Mouse (Mus musculus) midbrain, embryonic 11.5 days (tissue): ENCODE data around the gene Nkain2. TPM values are rescaled to one million over a fixed set of nuclear protein-coding genes. Genes with fewer than 3 reads are reported as not detected.

Source experiments
- ATAC-seq: fragments of 200-750 bp; cut with Nextera tagmentation; 2 replicates; pipeline ENCODE4 v1.8.0; 2017; ENCODE audit warnings: moderate TSS enrichment, moderate library complexity; ENCODE audit not compliant: low FRiP score
- DNase-seq: peaks from one replicate; pipeline ENCODE4 v3.0.0; 2015; ENCODE audit warnings: low spot score; ENCODE audit errors: missing footprints
- H3K27ac ChIP-seq: fragments of 300-500 bp; sonication (generic); 2 replicates; pipeline ENCODE4 v1.5.1; 2014; ENCODE audit warnings: low read depth, low read length
- H3K27me3 ChIP-seq: fragments of 300-500 bp; sonication (generic); 2 replicates; pipeline ENCODE4 v1.6.1; 2014; ENCODE audit warnings: mild to moderate bottlenecking, low read length, moderate library complexity, mixed read lengths; ENCODE audit not compliant: control insufficient read depth, insufficient read depth
- H3K36me3 ChIP-seq: fragments of 300-500 bp; sonication (generic); 2 replicates; pipeline ENCODE4 v1.6.1; 2014; ENCODE audit warnings: mild to moderate bottlenecking, low read length, moderate library complexity, mixed read lengths; ENCODE audit not compliant: control insufficient read depth, insufficient read depth
- H3K4me1 ChIP-seq: fragments of 300-500 bp; sonication (generic); 2 replicates; pipeline ENCODE4 v1.6.1; 2014; ENCODE audit warnings: low read length; ENCODE audit not compliant: control insufficient read depth, insufficient read depth
- H3K4me2 ChIP-seq: fragments of 300-500 bp; sonication (generic); 2 replicates; pipeline ENCODE4 v1.6.1; 2014; ENCODE audit warnings: mild to moderate bottlenecking, moderate library complexity
- H3K4me3 ChIP-seq: fragments of 300-500 bp; sonication (generic); 2 replicates; pipeline ENCODE4 v1.5.1; 2014; ENCODE audit warnings: low read depth, low read length
- H3K9ac ChIP-seq: fragments of 300-500 bp; sonication (generic); 2 replicates; pipeline ENCODE4 v1.6.1; 2014; ENCODE audit warnings: low read length
- H3K9me3 ChIP-seq: fragments of 300-500 bp; sonication (generic); 2 replicates; pipeline ENCODE4 v1.6.1; 2016; ENCODE audit warnings: low read length; ENCODE audit not compliant: control insufficient read depth
- WGBS: fragments of 180-500 bp; shearing (Covaris S2); extraction: QIAGEN DNeasy Blood & Tissue Kit; methylation state at CpG from one replicate; pipeline ENCODE4 v1.1.7; 2014; 5-methylcytosine and 5-hydroxymethylcytosine counted together
- polyA plus RNA-seq: library from polyadenylated mRNA; unstranded; fragments of >200 nt; fragmentation: Nextera tagmentation; extraction: Ambion mirVana; gene quantifications from 2 replicates; pipeline ENCODE4 v1.2.1, GENCODE M21; 2014

Nkain2 gene
- polyA plus RNA-seq, result 1.2 and 1.3 TPM in 2 replicates

GRCm38 (mm10) chr10:32889652-32890506 is at the start of gene Nkain2:
Nkain2 (minus strand) TSS chr10:32890462.
- Histone ChIP-seq H3K4me1 (no peaks in the 10 kb centered on the region), H3K27ac (no peak within 1 kb of the TSS), H3K9ac (peak within 1 kb of the TSS; percentile 88), H3K9me3 (no peaks in the 10 kb centered on the region), H3K36me3 (no peaks in the 10 kb centered on the region), H3K4me2 (peak within 1 kb of the TSS; percentile 81), H3K4me3 (peak within 1 kb of the TSS; percentile 87), H3K27me3 (no peaks in the 10 kb centered on the region)
- DNase-seq, result peak; percentile 97
- WGBS, result under 1% methylated on average over 79 of the region's 81 CpGs
- ATAC-seq, result peak; percentile 93

DNA sequence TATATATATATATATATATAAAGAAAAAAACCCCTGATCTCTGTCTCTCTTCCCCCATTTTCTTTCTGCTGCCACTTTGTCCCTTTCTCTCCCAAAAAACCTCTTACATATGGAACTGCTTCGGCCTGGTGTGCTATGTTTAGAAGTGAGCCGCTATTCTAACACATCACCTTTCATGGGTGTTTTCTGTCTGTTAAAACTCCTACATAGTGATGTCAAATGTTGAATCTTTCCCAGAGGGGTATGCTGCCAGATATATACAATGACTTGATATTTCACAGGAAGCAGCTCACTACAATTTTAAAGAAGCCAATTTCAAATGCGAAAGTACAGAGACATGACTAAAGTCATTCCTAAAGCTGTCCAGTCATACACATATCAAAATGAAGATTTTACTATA is 49.6 kb upstream of the Nkain2 start:
- H3K27ac ChIP-seq, result no peak overlapping the region
- no peaks in the 10 kb centered on the region for H3K9me3 ChIP-seq
- no peaks in the 10 kb centered on the region for H3K27me3 ChIP-seq
- H3K4me3 ChIP-seq, result no peak overlapping the region
- H3K4me2 ChIP-seq, result no peak overlapping the region
- H3K4me1 ChIP-seq, result no peaks in the 10 kb centered on the region
- DNase-seq (no peak), ATAC-seq (no peak)
- H3K36me3 ChIP-seq, result no peaks in the 10 kb centered on the region
- H3K9ac ChIP-seq, result no peak overlapping the region
- 91% methylated on average over 3 of the region's 3 CpGs for WGBS

DNA sequence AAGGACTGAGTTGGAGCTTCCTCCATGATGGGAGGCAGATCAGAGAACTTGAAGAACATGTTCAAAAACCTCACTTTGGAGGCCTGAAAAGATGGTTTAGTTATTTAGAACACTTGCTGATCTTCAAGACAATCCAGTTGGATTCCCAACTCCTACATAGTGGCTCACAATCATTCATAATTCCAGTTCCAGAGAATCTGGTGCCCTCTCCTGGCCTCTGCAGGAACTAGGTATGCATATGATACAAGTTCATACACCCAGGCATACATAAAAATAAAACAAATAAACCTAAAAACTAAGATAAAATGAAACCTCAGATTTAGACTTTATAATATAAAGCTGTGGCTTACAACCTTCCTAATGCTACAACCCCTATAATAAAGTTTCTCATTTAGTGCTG is 4.8 kb upstream of the Nkain2 start:
- Histone ChIP-seq H3K9me3 (no peaks in the 10 kb centered on the region), H3K4me1 (no peaks in the 10 kb centered on the region), H3K36me3 (no peaks in the 10 kb centered on the region), H3K27me3 (no peaks in the 10 kb centered on the region), H3K4me3 (no peak overlapping the region), H3K27ac (no peak overlapping the region), H3K4me2 (no peak overlapping the region), H3K9ac (no peak overlapping the region)
- ATAC-seq (no peak), DNase-seq (no peak)

GRCm38 (mm10) chr10:32890507-32891131 is 357 bp upstream of the Nkain2 start:
- H3K9me3 ChIP-seq, result no peaks in the 10 kb centered on the region
- peak overlapping the region; percentile 87 for H3K4me3 ChIP-seq
- no peaks in the 10 kb centered on the region for H3K27me3 ChIP-seq
- peak overlapping the region; percentile 88 for H3K9ac ChIP-seq
- H3K4me2 ChIP-seq, result peak overlapping the region; percentile 81
- H3K27ac ChIP-seq, result no peak overlapping the region
- peak; percentile 94 for DNase-seq
- no peaks in the 10 kb centered on the region for H3K36me3 ChIP-seq
- ATAC-seq, result peak; percentile 65
- no peaks in the 10 kb centered on the region for H3K4me1 ChIP-seq
- 6% methylated on average over 13 of the region's 13 CpGs for WGBS

DNA sequence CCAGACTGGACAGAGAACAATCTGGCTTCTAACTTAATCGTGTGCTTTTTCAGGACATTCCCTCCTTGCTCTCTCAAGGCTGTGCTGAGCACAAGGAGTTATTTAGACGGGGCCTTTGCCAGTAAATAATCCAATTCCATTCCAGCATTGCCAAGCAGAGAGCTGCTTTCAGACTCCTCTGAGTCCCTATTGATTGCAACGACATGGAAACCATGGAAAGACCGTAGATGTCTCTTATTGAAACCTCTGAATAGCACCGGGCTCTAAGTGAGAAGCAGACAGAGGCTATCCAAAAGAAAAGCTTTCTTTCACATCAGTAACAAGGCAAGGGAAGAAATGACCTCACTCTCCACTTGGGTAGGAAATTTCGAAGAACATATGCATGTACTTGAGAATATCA is 8.3 kb downstream of the Nkain2 start:
- H3K27me3 ChIP-seq, result no peaks in the 10 kb centered on the region
- no peak overlapping the region for H3K27ac ChIP-seq
- DNase-seq (no peak), ATAC-seq (no peak)
- no peaks in the 10 kb centered on the region for H3K9me3 ChIP-seq
- no peaks in the 10 kb centered on the region for H3K36me3 ChIP-seq
- no peaks in the 10 kb centered on the region for H3K4me1 ChIP-seq
- no peak overlapping the region for H3K4me3 ChIP-seq
- no peak overlapping the region for H3K4me2 ChIP-seq
- WGBS, result 71% methylated on average over 6 of the region's 6 CpGs
- no peak overlapping the region for H3K9ac ChIP-seq

GRCm38 (mm10) chr10:32870691-32871406 is 19.4 kb downstream of the Nkain2 start:
- H3K27me3 ChIP-seq, result no peaks in the 10 kb centered on the region
- no peak overlapping the region for H3K27ac ChIP-seq
- no peaks in the 10 kb centered on the region for H3K9me3 ChIP-seq
- 85% methylated on average over 1 of the region's 1 CpGs for WGBS
- no peak for DNase-seq
- no peak overlapping the region for H3K4me2 ChIP-seq
- no peaks in the 10 kb centered on the region for H3K36me3 ChIP-seq
- H3K4me3 ChIP-seq, result no peak overlapping the region
- no peaks in the 10 kb centered on the region for H3K4me1 ChIP-seq
- no peak overlapping the region for H3K9ac ChIP-seq
- ATAC-seq, result no peak

GRCm38 (mm10) chr10:32869541-32869940 is 20.7 kb downstream of the Nkain2 start:
- DNase-seq (no peak), ATAC-seq (no peak)
- H3K27ac ChIP-seq, result no peak overlapping the region
- WGBS, result 49% methylated on average over 1 of the region's 1 CpGs
- H3K9me3 ChIP-seq, result no peaks in the 10 kb centered on the region
- no peaks in the 10 kb centered on the region for H3K36me3 ChIP-seq
- H3K4me3 ChIP-seq, result no peak overlapping the region
- H3K4me1 ChIP-seq, result no peaks in the 10 kb centered on the region
- H3K27me3 ChIP-seq, result no peaks in the 10 kb centered on the region
- no peak overlapping the region for H3K4me2 ChIP-seq
- H3K9ac ChIP-seq, result no peak overlapping the region

- Histone ChIP-seq H3K27me3 (no peaks in the 10 kb centered on the region), H3K36me3 (no peaks in the 10 kb centered on the region), H3K4me3 (no peak overlapping the region), H3K9me3 (no peaks in the 10 kb centered on the region), H3K27ac (no peak overlapping the region), H3K4me1 (no peaks in the 10 kb centered on the region), H3K4me2 (no peak overlapping the region), H3K9ac (no peak overlapping the region)
- DNase-seq, result no peak
- no peak for ATAC-seq
- 88% methylated on average over 4 of the region's 4 CpGs for WGBS
These were observed 74.9 kb downstream of the Nkain2 start for GRCm38 (mm10) chr10:32815210-32815883.
